Mouse (Mus musculus) hindbrain, postnatal 0 days (tissue): ENCODE measurements around the gene Mpg. TPM values are rescaled to one million over a fixed set of nuclear protein-coding genes. Genes with fewer than 3 reads are reported as not detected.
A peak's percentile ranks its signal among the peaks of the same experiment; 100 is the strongest.

Experiments used
- ATAC-seq: fragments of 200-750 bp; cut with Nextera tagmentation; 2 replicates; pipeline ENCODE4 v1.8.0; 2017; ENCODE audit warnings: mild to moderate bottlenecking, moderate TSS enrichment, moderate library complexity
- DNase-seq: peaks from one replicate; pipeline ENCODE4 v3.0.0-alpha.2; 2015; ENCODE audit warnings: low spot score
- H3K27ac ChIP-seq: fragments of 300-500 bp; sonication (generic); 2 replicates; pipeline ENCODE4 v1.5.1; 2014; ENCODE audit warnings: mild to moderate bottlenecking
- H3K27me3 ChIP-seq: fragments of 300-500 bp; sonication (generic); 2 replicates; pipeline ENCODE4 v1.6.1; 2014; ENCODE audit warnings: low read length, mixed read lengths; ENCODE audit not compliant: insufficient read depth
- H3K36me3 ChIP-seq: fragments of 300-500 bp; sonication (generic); 2 replicates; pipeline ENCODE4 v1.6.1; 2014; ENCODE audit warnings: low read length, mixed read lengths; ENCODE audit not compliant: insufficient read depth
- H3K4me1 ChIP-seq: fragments of 300-500 bp; sonication (generic); 2 replicates; pipeline ENCODE4 v1.6.1; 2014; ENCODE audit warnings: antibody characterized with exemption, low read length, mixed read lengths; ENCODE audit not compliant: insufficient read depth
- H3K4me2 ChIP-seq: fragments of 300-500 bp; sonication (generic); 2 replicates; pipeline ENCODE4 v1.6.1; 2014; ENCODE audit warnings: low read depth, mild to moderate bottlenecking, low read length, moderate library complexity, mixed read lengths
- H3K4me3 ChIP-seq: fragments of 300-500 bp; sonication (generic); 2 replicates; pipeline ENCODE4 v1.5.1; 2014; ENCODE audit warnings: low read length
- H3K9ac ChIP-seq: fragments of 300-500 bp; sonication (generic); replicated peaks from 2 replicates; pipeline ENCODE4 v1.6.1; 2014; ENCODE audit warnings: mild to moderate bottlenecking, low read length, moderate library complexity, mixed read lengths
- H3K9me3 ChIP-seq: fragments of 300-500 bp; sonication (generic); 2 replicates; pipeline ENCODE4 v1.6.1; 2016; ENCODE audit warnings: low read length, mixed read lengths
- CTCF ChIP-seq: IDR thresholded peaks from 2 replicates; pipeline ENCODE4 v1.5.1; 2016; ENCODE audit warnings: antibody characterized with exemption, control low read depth, low read depth
- WGBS: fragments of 180-500 bp; shearing (Covaris S2); extraction: QIAGEN DNeasy Blood & Tissue Kit; methylation state at CpG from one replicate; pipeline ENCODE4 v1.1.7; 2014; 5-methylcytosine and 5-hydroxymethylcytosine counted together
- polyA plus RNA-seq: library from polyadenylated mRNA; unstranded; fragments of >200 nt; fragmentation: Nextera tagmentation; extraction: Ambion mirVana; gene quantifications from 2 replicates; pipeline ENCODE4 v1.2.1, GENCODE M21; 2015
- total RNA-seq: library from RNA; depleted of rRNA; stranded (reverse); fragments of >200 nt; gene quantifications from 2 replicates; pipeline ENCODE4 v1.2.3, GENCODE M21; 2014

Gene Mpg
- total and polyA plus RNA-seq, 2 experiments from 2014 or later, result 27.7 to 30.0 TPM

DNA sequence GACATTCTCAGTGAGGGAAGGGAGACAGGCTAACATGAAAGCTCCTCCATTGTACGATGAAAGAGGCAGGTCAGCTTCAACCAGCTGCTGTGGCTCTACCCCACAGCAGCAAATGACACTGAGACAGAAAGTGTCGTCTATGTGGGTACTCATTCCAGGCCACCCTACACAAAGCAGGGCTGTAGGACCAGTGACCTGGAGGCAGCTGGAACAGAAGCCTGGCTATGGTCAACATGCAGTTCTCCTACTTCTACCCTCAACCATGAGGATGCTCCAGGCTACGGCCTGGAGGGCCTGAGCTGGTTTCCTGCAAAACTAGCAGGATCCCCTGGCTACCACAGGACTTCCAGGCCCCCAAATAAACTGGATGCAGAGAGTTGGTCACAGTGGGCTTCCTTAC is 30.3 kb downstream of the Mpg start:
- Histone ChIP-seq H3K4me1 (no peaks in the 10 kb centered on the region), H3K4me3 (no peak overlapping the region), H3K4me2 (no peak overlapping the region), H3K27me3 (no peaks in the 10 kb centered on the region), H3K27ac (no peak overlapping the region), H3K9ac (no peak overlapping the region), H3K36me3 (peaks cover 9% of the 10 kb centered on the region; the same call in 1 of the 2 replicates), H3K9me3 (no peaks in the 10 kb centered on the region)
- WGBS, result 94% methylated on average over 3 of the region's 3 CpGs
- DNase-seq (no peak), ATAC-seq (no peak)
- TF ChIP-seq CTCF, result no peak

DNA sequence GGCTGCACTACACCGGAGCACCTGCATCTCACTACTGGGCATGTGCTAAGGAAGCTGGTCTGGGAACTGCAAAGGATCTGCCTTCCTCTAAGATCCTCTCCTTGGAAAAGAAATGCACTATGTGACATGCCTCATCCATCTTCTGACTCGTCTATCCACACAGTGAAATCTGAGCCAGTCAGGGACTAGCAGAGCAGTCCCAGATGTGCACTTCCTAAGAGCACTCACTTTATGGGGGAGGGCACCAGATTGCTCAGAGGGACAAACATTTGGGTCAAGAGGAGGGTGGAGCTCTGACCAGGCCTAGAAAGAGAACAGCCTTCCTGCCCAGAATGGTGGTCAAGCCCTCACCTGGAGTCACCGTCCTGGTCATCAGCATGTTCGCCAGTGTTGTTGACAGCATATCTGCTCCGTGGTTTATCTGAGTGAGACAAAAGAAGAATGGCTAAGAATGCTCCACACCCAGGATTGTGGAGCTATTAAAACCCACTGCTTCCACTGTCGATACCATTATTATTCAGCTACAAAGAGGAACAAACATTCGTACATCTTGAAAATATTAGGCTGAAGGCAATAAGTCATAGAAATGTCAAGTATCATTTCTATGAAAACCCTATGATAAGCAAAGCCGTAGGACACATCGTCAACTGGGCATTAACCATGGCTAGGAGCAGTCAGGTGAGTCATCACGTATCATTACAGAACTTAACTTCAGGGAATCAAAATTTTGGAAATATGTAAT is 36.5 kb downstream of the Mpg start:
- no peak for TF ChIP-seq CTCF
- H3K4me1 ChIP-seq, result peaks cover 5% of the 10 kb centered on the region
- no peak for DNase-seq
- no peak overlapping the region for H3K9ac ChIP-seq
- no peaks in the 10 kb centered on the region for H3K36me3 ChIP-seq
- no peaks in the 10 kb centered on the region for H3K27me3 ChIP-seq
- no peak overlapping the region for H3K4me3 ChIP-seq
- H3K4me2 ChIP-seq, result no peak overlapping the region
- 84% methylated on average over 10 of the region's 10 CpGs for WGBS
- H3K27ac ChIP-seq, result no peak overlapping the region
- no peaks in the 10 kb centered on the region for H3K9me3 ChIP-seq
- ATAC-seq, result no peak

DNA sequence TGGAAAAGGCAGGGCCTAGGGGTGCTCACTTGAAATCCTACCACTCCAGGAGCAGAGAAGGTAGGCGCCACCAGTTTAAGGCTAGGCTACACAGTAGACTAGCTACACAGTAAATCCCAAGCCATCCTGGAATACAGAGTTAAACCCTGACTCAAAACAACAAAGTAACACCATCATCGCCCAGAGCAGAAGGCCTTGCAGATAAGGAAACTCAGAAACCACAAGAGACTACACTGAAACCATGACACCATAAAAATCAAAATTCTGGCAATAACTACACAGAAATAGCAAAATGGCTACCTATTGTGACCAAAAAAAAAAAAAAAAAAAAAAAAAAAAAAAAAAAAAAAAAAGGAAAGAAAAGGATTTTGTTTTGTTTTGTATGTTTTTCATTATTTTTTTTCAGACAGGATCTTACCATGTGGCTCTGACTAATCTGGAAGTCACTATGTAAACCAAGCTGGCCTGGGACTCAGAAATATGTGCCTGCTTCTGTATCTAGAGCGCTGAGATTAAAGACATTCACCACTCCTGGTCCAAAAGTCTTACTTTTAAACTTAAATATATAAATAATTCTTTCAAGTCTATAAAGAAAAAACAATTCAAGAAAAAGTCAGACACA is 38.9 kb downstream of the Mpg start:
- no peak overlapping the region for H3K4me3 ChIP-seq
- DNase-seq (no peak), ATAC-seq (no peak)
- no peak for TF ChIP-seq CTCF
- no peaks in the 10 kb centered on the region for H3K9me3 ChIP-seq
- no peak overlapping the region for H3K9ac ChIP-seq
- WGBS, result 95% methylated on average over 3 of the region's 3 CpGs
- H3K27ac ChIP-seq, result no peak overlapping the region
- H3K4me1 ChIP-seq, result peaks cover 8% of the 10 kb centered on the region
- H3K4me2 ChIP-seq, result no peak overlapping the region
- no peaks in the 10 kb centered on the region for H3K36me3 ChIP-seq
- H3K27me3 ChIP-seq, result no peaks in the 10 kb centered on the region

DNA sequence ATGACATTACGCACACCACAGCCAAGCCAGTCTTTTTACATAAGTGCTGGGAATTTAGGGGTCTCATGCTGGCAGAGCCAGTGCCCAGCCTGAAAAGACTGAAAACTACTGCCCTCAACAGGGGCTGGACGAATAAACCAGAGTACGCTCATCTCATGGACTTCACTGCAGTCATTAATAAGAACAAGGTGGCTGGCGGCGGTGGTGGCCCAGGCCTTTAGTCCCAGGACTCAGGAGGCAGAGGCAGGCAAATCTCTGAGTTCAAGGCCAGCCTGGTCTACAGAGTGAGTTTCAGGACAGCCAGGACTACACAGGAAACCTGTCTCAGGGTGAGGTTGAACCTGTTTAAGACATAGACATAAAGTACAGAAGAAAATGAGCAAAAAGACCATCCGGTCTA is 39.9 kb downstream of the Mpg start:
- no peak overlapping the region for H3K27ac ChIP-seq
- no peak overlapping the region for H3K4me2 ChIP-seq
- H3K9ac ChIP-seq, result no peak overlapping the region
- H3K36me3 ChIP-seq, result no peaks in the 10 kb centered on the region
- no peaks in the 10 kb centered on the region for H3K9me3 ChIP-seq
- H3K4me1 ChIP-seq, result peaks cover 8% of the 10 kb centered on the region
- H3K27me3 ChIP-seq, result no peaks in the 10 kb centered on the region
- H3K4me3 ChIP-seq, result no peak overlapping the region
- no peak for TF ChIP-seq CTCF
- ATAC-seq (no peak), DNase-seq (no peak)
- 91% methylated on average over 6 of the region's 6 CpGs for WGBS

DNA sequence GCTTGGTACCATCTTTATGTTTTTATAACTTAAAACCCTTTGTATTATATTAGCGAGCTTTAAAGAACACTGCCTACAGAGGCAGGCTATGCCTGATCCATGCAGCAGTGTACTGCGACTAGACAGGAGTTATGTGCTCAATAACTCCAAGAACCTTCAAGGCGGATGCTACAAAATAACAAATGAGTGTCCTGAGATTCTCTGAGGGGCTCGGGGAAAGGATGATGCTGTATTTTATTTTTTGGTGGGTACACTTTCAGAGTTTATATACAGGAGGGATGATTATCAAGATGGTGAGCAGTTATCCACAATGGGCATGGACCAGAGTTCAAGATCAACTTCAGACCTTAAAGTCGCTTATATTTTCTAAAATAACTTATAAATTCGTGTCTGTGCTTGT is 40.5 kb downstream of the Mpg start:
- no peaks in the 10 kb centered on the region for H3K9me3 ChIP-seq
- 21% methylated on average over 6 of the region's 6 CpGs for WGBS
- peaks cover 8% of the 10 kb centered on the region for H3K4me1 ChIP-seq
- no peak for DNase-seq
- ATAC-seq, result no peak
- no peak for TF ChIP-seq CTCF
- peak overlapping the region; percentile 83 for H3K4me3 ChIP-seq
- H3K4me2 ChIP-seq, result peak overlapping the region; percentile 77
- H3K27ac ChIP-seq, result peak overlapping the region; percentile 95
- no peaks in the 10 kb centered on the region for H3K27me3 ChIP-seq
- peak overlapping the region; percentile 96 for H3K9ac ChIP-seq
- no peaks in the 10 kb centered on the region for H3K36me3 ChIP-seq

DNA sequence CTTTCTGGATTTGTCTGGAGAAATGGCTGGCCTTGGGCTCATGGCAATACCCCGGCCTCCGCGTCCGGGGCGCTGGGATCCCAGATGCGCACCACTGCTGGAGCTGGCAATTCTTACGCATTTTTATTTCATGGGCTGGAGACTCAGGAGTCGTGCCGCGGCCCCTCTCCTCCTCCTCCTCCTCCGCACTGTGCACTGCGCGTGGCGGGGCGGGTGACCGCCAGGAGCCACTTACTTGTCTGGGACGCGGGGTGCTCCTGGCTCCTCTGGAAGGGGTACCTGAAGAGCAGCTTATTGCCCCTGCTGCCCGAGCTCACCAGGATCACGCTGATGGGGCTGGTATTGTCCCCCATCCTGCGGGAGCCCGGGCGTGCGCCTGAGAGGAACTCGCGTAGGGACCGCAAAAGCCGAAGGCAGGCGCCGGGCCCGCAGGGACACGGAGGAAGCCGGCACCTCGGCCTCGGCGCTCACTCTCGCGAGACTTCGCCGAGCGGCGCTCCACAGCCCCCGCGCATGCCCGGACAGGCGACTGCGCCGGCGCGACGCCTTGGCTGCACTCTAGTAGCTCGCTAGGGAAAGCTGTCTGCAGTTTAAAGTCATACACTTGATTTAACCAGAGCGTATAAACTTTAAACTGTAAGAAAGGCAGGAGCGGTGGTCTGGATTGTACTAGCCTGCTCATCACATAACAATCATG is 41.0 kb downstream of the Mpg start, which contains the start of gene Nprl3:
Nprl3 (minus strand) TSS at position 520 of the 697 bp plus-strand sequence.
- under 1% methylated on average over 54 of the region's 54 CpGs for WGBS
- H3K9me3 ChIP-seq, result no peaks in the 10 kb centered on the region
- no peaks in the 10 kb centered on the region for H3K36me3 ChIP-seq
- peak within 1 kb of the TSS; percentile 95 for H3K27ac ChIP-seq
- H3K27me3 ChIP-seq, result no peaks in the 10 kb centered on the region
- ATAC-seq (peak; percentile 99), DNase-seq (peak; percentile 98)
- TF ChIP-seq CTCF, result no peak
- H3K9ac ChIP-seq, result peak within 1 kb of the TSS; percentile 96
- peak within 1 kb of the TSS; percentile 83 for H3K4me3 ChIP-seq
- peak within 1 kb of the TSS; percentile 77 for H3K4me2 ChIP-seq
- H3K4me1 ChIP-seq, result peaks cover 8% of the 10 kb centered on the region
